Mouse (Mus musculus) frontal cortex, postnatal 36 days (tissue): ENCODE measurements around the gene Slc26a1.
"Not testable (repeated sequence)": the region's sequence is repeated elsewhere in the genome, so short reads cannot be mapped to it uniquely, and the experiment has no call there.

ENCODE experiments used
- DNase-seq, 2 experiments: peaks; one replicate each; pipeline ENCODE4 v3.0.0; 2022; ENCODE audit warnings: low spot score in 2 of 2

Gene Slc26a1

GRCm38 (mm10) chr5:108655891-108656650, 19.3 kb downstream of the Slc26a1 start:
- no peak for DNase-seq

DNA sequence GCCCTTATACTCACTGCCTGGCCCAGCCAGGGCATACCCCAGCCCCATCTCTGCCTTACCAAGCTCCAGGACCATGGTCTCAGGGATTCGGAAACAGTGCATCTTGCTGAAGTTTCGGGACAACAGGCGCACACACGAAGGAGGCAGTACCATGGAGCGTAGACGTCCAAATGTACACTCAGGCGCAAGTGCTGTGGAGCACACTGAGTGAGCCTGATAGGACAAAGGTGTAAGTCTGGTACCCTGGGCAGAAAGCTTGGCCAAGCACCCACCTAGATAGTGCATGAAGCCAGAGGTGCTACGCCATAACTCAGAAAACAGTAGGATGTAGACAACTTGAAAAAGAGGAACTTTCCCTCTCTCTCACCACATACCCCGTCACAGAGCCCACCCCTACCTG, 20.0 kb downstream of the Slc26a1 start:
- DNase-seq = no peak

DNA sequence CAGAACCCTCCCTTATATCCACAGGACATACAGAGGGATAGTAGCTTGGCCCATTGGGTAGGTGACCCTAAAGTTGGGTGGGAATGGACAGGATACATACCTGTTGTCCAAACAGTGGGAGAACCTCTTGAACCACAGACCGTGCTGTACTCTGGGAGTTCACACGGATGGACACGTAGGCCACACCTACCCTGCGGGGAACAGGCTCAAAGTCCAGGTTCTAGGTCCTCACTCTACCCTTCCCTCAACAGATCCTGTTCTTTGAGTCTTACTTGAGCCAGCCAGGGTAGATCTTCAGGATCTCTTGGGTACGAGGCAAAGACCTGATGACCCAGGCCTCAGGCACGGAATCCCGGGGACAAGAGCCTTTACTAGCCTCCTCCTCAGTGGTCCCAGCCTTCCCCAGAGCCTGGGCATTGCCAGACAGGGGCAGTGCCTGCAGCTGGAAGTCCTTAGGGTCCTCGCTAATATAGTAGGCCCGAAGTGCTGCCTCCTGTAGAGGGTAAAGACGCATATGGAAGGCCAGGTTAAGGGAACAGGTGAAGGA, 20.9 kb downstream of the Slc26a1 start:
- no peak for DNase-seq

- no peak for DNase-seq
Observed at GRCm38 (mm10) chr5:108653341-108653740, 22.0 kb downstream of the Slc26a1 start.

DNA sequence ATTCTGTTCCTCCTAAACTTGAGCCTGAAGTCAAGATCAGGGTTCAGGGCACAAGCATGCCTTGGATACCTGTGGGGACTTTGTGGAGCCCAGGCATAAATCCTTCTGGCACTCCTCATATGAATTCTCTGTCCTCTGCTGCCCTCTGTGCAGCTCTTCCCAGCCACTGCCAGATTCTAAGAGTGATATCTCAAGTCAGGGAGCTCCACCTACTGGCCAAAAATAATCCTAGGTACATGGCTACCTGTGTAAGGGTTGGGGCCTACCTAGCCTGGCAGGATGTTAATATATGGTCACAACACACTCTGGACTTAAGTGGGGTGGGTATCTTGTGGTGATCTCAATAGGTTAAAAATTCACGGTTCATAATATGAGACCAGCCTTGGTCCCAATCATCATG, 23.5 kb downstream of the Slc26a1 start:
- DNase-seq = peak in 1 of 2 experiments; percentile 67

DNA sequence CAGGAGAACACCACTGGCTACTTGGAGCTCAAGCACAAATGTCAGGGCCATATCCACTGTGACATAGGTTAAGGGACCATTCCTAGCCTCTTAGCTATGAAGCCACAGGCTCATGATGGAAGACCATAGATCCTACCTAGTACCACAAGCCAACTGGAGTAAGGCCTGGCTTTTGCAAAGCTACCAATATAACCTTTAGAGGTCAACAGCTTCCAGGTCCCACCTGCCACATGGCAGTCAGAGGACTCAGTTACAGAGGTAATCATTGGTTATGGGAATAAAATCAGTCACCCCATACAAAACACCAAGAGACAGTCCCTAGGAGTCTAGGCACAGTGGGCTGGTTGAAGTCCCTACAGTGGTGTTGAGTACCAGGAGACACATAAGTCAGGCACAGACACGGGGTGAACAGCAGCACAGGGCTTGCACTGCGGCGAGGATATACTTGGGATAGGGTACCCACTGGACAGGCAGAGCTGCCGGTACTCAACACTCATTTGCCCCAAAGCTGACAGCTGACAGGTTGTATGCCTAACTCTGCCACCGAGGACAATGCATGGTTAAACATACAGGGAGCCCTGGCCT, 24.1 kb downstream of the Slc26a1 start:
- DNase-seq = no peak

DNA sequence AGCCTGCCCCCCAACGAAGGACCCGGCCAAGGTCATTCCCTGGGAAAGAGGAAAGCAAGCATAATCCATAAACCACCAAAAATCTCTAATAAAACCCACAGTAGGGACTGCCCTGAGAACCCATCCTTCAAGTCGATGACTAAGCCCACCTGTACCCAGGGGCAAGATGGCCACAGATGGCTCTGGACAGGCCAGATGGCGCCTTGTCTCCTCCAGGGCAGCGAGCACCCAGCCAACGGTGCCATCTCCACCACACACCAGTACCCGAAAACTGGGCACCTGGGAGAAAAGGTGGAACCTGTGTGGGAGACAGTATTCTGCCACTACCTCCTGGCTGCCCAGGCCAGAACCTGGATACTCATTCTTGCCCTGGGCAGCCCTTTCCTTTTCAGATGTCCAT, 25.0 kb downstream of the Slc26a1 start:
- DNase-seq = no peak

GRCm38 (mm10) chr5:108648937-108649576, 26.3 kb downstream of the Slc26a1 start:
- DNase-seq = no peak

DNA sequence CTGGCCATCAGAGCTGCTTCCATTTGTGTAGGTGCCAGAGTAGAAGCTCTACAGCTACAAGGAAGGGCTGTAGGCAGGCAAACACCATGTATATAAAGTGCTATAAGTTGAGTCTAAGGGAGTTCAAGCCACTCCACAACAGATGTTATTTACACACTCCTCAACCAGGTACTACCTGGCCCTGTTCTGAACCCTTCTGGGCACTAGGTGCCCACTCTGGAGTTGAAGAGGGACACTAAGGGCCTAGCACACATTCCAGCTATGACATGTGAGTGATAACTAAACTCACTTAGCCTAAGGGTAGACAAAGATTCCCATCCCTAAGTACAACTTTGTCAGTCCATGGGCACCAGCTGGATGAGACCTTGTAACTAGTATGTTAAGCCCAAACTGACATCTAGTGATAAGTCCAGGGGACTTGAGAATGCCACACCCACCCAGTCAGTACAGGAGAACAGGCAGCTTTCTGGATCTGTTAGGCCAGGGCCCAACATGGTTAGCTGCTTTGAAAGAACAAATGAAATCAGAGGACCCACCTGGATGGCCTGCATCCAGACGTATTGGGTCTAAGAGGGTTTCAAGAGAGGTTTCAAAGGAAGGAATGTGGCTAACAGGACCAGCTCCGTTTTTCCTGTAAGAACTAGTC, 27.4 kb downstream of the Slc26a1 start:
- no peak for DNase-seq

DNA sequence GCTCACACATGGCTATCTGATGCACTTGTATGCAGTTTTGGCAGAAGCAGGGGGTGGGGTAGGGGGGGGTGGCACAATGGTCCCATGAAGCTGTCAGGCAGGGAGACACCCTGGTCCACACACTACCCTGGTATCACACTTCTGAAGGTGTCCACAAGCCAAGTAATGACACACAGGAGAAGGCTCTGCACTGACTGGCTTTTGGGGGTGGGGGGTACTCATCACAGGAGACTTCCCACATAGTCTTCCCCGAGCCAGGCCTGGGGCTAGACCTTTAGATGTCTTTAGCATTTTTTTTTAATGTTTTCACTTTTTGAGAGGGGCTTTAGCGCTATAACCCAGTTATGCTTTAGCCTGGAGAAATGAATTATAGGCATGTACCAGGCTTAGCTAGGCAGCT, 28.1 kb downstream of the Slc26a1 start:
- no peak for DNase-seq

GRCm38 (mm10) chr5:108646343-108646660, 29.1 kb downstream of the Slc26a1 start:
- DNase-seq = no peak

GRCm38 (mm10) chr5:108645651-108646342, 29.6 kb downstream of the Slc26a1 start:
- DNase-seq = peak in 1 of 2 experiments; percentile 40

GRCm38 (mm10) chr5:108643674-108644073, 31.7 kb downstream of the Slc26a1 start:
- DNase-seq = no peak

DNA sequence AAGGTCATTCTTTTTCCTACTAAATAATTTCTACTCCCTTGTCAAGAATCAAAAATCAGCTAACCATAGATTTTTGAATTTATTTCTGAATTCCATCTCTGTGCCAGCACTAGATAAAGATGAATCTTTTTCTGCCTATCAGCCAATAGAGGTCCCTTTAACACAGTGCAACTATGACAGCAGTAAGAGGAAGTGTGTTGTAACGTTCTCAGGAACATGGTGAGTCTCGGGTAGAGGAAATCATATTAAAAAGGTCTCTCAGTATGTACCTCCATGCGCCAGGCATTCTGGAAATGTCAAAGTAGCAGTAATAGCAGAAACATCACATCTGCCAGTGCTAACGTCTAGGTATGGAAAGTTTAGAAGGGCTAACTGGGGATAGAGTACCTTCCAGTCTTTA, 39.2 kb downstream of the Slc26a1 start:
- DNase-seq = no peak

DNA sequence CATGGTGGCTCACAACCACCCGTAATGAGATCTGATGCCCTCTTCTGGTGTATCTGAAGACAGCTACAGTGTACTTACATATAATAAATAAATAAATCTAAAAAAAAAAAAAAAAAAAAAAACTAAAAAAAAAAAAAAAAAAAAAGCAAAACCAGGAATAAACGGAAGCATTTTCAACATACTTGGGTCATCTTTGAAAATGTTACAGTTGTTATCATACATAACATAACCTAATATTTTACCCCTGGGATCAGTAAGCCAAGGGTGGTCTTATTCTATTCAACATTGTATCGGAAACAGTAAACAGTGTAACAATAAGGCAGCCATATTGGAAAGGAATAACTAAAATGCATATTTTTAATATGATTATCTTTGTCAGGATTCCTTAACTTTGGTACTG, 41.3 kb downstream of the Slc26a1 start:
- DNase-seq = not testable (repeated sequence)

GRCm38 (mm10) chr5:108633676-108634075, 41.7 kb downstream of the Slc26a1 start:
- DNase-seq = no peak

- DNase-seq = peak; percentile 91 to 94
Observed at GRCm38 (mm10) chr5:108629634-108630483, 45.5 kb downstream of the Slc26a1 start, which contains the start of the genes Gak and Tmem175. TSS of gene Gak (minus strand) at chr5:108629755. TSS of gene Tmem175 (plus strand) at chr5:108629770.

GRCm38 (mm10) chr5:108628891-108629633, 46.3 kb downstream of the Slc26a1 start:
- peak in 1 of 2 experiments; percentile 27 for DNase-seq

GRCm38 (mm10) chr5:108626050-108626660, 49.2 kb downstream of the Slc26a1 start:
- DNase-seq = no peak
